Mouse (Mus musculus) hindbrain, embryonic 13.5 days (tissue): ENCODE results near the gene Slc12a7. TPM values are rescaled to one million over a fixed set of nuclear protein-coding genes. Genes with fewer than 3 reads are reported as not detected.
A peak's percentile ranks its signal among the peaks of the same experiment; 100 is the strongest.
"Not testable (repeated sequence)": the region's sequence is repeated elsewhere in the genome, so short reads cannot be mapped to it uniquely, and the experiment has no call there.

ENCODE experiments used
- ATAC-seq: fragments of 200-750 bp; cut with Nextera tagmentation; 2 replicates; pipeline ENCODE4 v1.8.0; 2017; ENCODE audit warnings: moderate TSS enrichment; ENCODE audit not compliant: low FRiP score
- H3K27ac ChIP-seq: fragments of 300-500 bp; sonication (generic); 2 replicates; pipeline ENCODE4 v1.5.1; 2015; ENCODE audit warnings: inconsistent platforms, mild to moderate bottlenecking, moderate library complexity
- H3K27me3 ChIP-seq: fragments of 300-500 bp; sonication (generic); 2 replicates; pipeline ENCODE4 v1.6.1; 2015; ENCODE audit warnings: mild to moderate bottlenecking, inconsistent platforms
- H3K36me3 ChIP-seq: fragments of 300-500 bp; sonication (generic); 2 replicates; pipeline ENCODE4 v1.6.1; 2015; ENCODE audit warnings: mild to moderate bottlenecking, inconsistent platforms
- H3K4me1 ChIP-seq: fragments of 300-500 bp; sonication (generic); replicated peaks from 2 replicates; pipeline ENCODE4 v1.6.1; 2015; ENCODE audit warnings: inconsistent platforms
- H3K4me2 ChIP-seq: fragments of 300-500 bp; sonication (generic); 2 replicates; pipeline ENCODE4 v1.6.1; 2015; ENCODE audit warnings: inconsistent platforms, mild to moderate bottlenecking, moderate library complexity
- H3K4me3 ChIP-seq: fragments of 300-500 bp; sonication (generic); 2 replicates; pipeline ENCODE4 v1.5.1; 2015; ENCODE audit warnings: mild to moderate bottlenecking, inconsistent platforms
- H3K9ac ChIP-seq: fragments of 300-500 bp; sonication (generic); 2 replicates; pipeline ENCODE4 v1.6.1; 2015; ENCODE audit warnings: mild to moderate bottlenecking, inconsistent platforms
- H3K9me3 ChIP-seq: fragments of 300-500 bp; sonication (generic); 2 replicates; pipeline ENCODE4 v1.6.1; 2016; ENCODE audit warnings: inconsistent platforms
- WGBS: fragments of 180-500 bp; shearing (Covaris S2); methylation state at CpG from one replicate; pipeline ENCODE4 v1.1.7; 2015; 5-methylcytosine and 5-hydroxymethylcytosine counted together
- polyA plus RNA-seq: library from polyadenylated mRNA; unstranded; fragments of >200 nt; fragmentation: Nextera tagmentation; extraction: Ambion mirVana; gene quantifications from 2 replicates; pipeline ENCODE4 v1.2.1, GENCODE M21; 2015

The Slc12a7 gene
- polyA plus RNA-seq, 1 experiment from 2014 or later: 14.3 TPM

DNA sequence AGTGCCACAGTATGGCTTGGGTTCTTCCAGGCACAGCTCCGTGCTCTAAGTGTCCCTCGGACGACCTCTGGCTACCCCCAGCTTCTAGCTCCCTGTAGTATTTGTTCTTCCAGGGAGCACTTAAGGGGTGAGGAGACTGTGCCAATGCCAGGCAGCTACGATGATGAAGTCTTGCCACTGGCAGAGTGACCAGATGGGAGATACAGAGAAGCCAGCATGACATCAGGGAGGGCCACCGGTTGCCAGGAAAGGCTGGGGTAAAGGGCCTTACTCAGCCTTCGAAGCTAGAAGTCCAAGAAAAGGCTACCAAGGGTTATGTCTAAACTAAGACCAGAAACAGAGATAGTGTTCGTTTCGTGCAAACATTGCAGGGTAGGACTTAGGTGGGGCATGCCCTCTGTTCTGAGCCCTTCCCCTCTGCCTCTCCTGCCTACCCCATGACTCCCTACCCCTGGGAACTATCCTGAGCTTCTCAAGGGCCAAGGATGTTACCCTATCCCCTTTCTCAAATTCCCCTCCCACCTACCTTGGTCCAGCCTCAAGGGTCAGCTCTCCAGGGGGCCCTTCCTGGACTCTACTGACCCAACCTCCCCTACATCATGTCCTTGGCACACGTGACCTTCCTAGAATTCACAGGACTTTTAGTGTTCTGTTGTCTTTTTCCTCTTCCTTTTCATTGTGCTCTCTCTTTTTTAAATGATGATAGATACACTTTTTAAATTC lies 31.6 kb upstream of the Slc12a7 start:
- ATAC-seq: no peak
- Histone ChIP-seq H3K4me2 (no peak overlapping the region), H3K27me3 (0 out of 2 replicates have a peak, but pooled peaks cover 7% of the 10 kb centered on the region), H3K9me3 (no peaks in the 10 kb centered on the region), H3K9ac (no peak overlapping the region), H3K4me3 (no peak overlapping the region), H3K27ac (no peak overlapping the region), H3K4me1 (0 out of 2 replicates have a peak, but pooled peaks cover 8% of the 10 kb centered on the region), H3K36me3 (no peaks in the 10 kb centered on the region)
- WGBS: 87% methylated on average over 9 of the region's 9 CpGs

DNA sequence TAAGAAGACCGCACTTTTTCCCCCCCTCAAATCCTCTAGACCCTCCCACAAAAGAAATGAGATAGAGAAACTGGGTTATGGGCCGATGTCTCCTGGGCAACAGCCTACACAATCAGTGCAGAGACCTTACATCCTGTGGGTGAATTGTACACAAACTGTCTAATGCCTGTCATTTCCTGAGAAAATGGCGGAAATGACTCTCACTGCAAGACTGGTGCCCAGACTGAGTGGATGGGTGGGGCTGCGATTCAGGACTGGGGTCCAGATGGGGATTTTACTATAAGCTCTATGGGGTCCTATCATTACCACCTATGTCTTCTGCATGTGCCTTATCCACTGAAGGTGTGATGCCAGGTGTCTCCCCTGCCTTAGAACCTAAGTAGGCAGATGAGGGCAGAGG lies 30.1 kb upstream of the Slc12a7 start:
- WGBS: 90% methylated on average over 4 of the region's 4 CpGs
- 0 out of 2 replicates have a peak, but pooled peaks cover 8% of the 10 kb centered on the region for H3K4me1 ChIP-seq
- no peak for ATAC-seq
- no peaks in the 10 kb centered on the region for H3K27me3 ChIP-seq
- H3K36me3 ChIP-seq: no peaks in the 10 kb centered on the region
- H3K9me3 ChIP-seq: no peaks in the 10 kb centered on the region
- no peak overlapping the region for H3K9ac ChIP-seq
- H3K4me2 ChIP-seq: no peak overlapping the region
- no peak overlapping the region for H3K4me3 ChIP-seq
- no peak overlapping the region for H3K27ac ChIP-seq

DNA sequence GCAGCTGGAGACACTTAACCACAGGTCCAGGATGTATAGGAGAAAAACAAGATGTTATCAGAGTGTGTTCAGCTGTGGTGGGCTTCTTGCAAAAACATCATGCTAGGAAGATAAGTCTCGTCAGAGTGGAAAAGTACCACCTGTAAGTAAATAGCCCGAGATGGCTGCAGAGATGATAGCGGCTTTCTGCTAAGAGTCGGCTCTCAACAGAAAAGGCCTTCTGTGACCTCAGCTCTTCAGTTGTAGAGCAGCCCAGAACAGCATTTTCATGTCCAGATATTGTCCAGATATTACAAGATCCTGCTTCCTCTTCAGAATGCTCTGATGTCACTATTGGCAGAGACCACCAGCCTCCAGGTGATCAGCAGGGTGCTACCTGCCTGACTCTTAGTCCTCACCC lies 29.4 kb upstream of the Slc12a7 start:
- not testable (repeated sequence) for H3K36me3 ChIP-seq, H3K4me3 ChIP-seq, H3K27me3 ChIP-seq, H3K9me3 ChIP-seq, H3K4me2 ChIP-seq, H3K9ac ChIP-seq, H3K27ac ChIP-seq, ATAC-seq, H3K4me1 ChIP-seq
- 91% methylated on average over 4 of the region's 4 CpGs for WGBS

DNA sequence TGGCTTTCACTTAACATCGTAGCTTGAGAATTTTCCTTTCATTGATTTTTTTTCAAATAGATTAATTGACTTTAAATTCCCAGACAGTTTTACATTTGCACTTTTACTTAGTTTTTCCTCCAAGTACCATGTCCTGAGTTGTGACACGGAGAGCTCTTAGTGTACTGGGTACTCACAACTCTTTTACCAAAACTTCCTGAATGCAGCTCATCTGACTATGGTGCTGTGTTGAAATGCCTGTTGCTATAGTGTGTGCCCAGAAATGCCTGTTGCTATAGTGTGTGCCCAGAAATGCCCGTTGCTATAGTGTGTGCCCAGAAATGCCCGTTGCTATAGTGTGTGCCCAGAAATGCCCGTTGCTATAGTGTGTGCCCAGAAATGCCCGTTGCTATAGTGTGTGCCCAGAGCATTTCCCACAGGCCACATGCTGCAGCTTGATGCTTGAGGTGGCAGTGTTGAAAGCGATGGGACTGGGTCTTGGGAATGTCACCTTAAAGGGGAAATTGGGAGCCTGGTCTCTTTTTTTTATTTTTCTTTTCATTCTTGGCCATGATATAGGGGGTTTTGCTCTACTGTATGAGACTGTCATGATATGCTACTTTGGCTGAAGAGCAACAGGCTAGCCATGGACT lies 28.1 kb upstream of the Slc12a7 start, which contains the start of gene Slc6a19:
TSS of gene Slc6a19 (minus strand) at position 172 of the 632 bp plus-strand sequence.
- peak; percentile 67; the same call in 1 of the 2 replicates for ATAC-seq
- Histone ChIP-seq H3K4me3 (no peak within 1 kb of the TSS), H3K9me3 (no peaks in the 10 kb centered on the region), H3K4me2 (no peak within 1 kb of the TSS), H3K9ac (no peak within 1 kb of the TSS), H3K4me1 (0 out of 2 replicates have a peak, but pooled peaks cover 8% of the 10 kb centered on the region), H3K27me3 (no peaks in the 10 kb centered on the region), H3K36me3 (no peaks in the 10 kb centered on the region), H3K27ac (no peak within 1 kb of the TSS)
- 61% methylated on average over 7 of the region's 7 CpGs for WGBS

DNA sequence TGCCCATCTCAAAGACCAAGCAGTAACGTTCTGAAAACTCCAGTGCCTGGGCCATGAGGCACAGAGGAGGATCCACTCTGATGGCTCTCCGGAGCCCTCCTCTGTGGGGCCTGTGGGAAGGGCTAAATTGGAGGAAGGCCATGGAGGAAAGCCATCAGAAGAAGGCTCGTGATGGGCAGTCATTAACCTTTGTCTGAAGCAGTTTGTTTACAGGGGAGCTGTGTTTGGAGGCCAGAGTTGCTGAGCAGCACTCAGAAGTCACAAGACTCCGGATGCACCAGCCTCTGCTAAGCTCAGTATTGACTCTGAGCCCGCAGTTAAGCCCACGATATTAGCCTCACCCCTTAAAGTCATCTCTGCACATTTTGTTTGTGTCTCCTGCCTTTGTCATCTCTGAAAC lies 23.4 kb upstream of the Slc12a7 start:
- WGBS: 83% methylated on average over 6 of the region's 6 CpGs
- Histone ChIP-seq H3K27me3 (no peaks in the 10 kb centered on the region), H3K36me3 (no peaks in the 10 kb centered on the region), H3K27ac (no peak overlapping the region), H3K4me2 (no peak overlapping the region), H3K9ac (no peak overlapping the region), H3K4me1 (0 out of 2 replicates have a peak, but pooled peaks cover 8% of the 10 kb centered on the region), H3K4me3 (no peak overlapping the region), H3K9me3 (no peaks in the 10 kb centered on the region)
- no peak for ATAC-seq

DNA sequence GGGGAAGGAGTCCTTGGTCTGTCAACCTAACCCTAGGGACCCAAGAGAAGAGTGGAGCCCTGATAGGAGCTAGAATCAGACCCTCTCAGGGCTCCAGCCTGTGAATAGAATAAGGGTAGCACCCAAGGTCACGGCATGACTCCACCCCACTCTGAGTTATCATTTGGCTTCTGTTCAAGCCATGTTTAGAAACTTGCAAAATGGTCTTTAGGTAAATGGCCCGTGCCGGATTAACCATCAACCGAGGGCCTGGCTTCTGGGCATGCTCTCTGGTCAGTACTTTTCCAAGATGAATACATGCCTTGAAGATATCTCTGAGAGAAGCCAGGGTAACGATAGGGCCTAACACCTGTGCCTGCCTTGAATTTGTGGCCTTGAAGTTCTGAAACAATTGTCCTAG lies 21.7 kb upstream of the Slc12a7 start:
- H3K4me2 ChIP-seq: no peak overlapping the region
- no peak overlapping the region for H3K9ac ChIP-seq
- H3K4me1 ChIP-seq: no peaks in the 10 kb centered on the region
- no peak overlapping the region for H3K27ac ChIP-seq
- no peaks in the 10 kb centered on the region for H3K9me3 ChIP-seq
- H3K27me3 ChIP-seq: no peaks in the 10 kb centered on the region
- ATAC-seq: no peak
- H3K4me3 ChIP-seq: no peak overlapping the region
- WGBS: 96% methylated on average over 5 of the region's 5 CpGs
- H3K36me3 ChIP-seq: no peaks in the 10 kb centered on the region

DNA sequence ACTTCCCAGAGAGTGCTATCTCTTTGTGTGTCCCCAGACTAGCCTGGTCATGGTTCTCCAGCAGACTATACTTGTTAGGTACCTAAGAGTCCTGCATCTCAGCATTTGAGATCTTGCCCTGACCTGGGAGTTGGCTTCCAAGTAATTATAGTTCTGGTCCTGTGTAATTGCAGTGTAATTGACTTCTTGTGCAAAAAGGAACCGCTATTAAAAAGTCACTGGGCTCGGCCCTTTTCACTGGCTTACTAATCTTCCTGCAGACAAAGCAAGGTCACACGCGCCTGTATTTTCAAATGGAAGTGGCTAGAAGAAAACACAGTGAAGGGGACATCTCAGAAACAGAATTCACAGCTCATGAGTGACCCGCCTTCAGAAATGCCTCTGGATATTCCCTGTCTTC lies 21.1 kb upstream of the Slc12a7 start:
- no peak for ATAC-seq
- no peak overlapping the region for H3K4me3 ChIP-seq
- H3K36me3 ChIP-seq: no peaks in the 10 kb centered on the region
- H3K27ac ChIP-seq: no peak overlapping the region
- WGBS: 89% methylated on average over 5 of the region's 5 CpGs
- H3K4me1 ChIP-seq: no peaks in the 10 kb centered on the region
- H3K9ac ChIP-seq: no peak overlapping the region
- no peaks in the 10 kb centered on the region for H3K27me3 ChIP-seq
- H3K4me2 ChIP-seq: no peak overlapping the region
- no peaks in the 10 kb centered on the region for H3K9me3 ChIP-seq

DNA sequence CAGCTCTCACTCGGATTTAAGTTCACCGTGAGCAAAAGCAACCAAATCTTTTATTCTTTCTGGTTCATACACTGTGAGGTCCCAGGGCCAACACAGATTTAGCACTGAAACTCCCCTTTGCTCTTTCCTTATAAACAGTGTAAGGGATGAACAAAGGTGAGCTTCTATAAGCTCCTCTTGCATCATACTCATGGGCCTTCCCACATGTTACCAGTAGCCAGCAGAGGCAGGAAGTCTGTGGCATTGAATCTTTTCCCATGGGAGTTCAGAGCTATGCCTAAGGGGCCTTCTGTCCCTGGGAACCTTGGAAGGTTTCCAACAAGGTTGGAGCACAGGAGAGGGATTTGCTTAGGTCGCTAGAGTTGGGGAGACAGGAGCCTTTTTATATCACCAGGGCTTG lies 20.7 kb upstream of the Slc12a7 start:
- ATAC-seq: no peak
- H3K36me3 ChIP-seq: no peaks in the 10 kb centered on the region
- H3K4me2 ChIP-seq: no peak overlapping the region
- WGBS: 79% methylated on average over 3 of the region's 3 CpGs
- H3K4me3 ChIP-seq: no peak overlapping the region
- no peaks in the 10 kb centered on the region for H3K4me1 ChIP-seq
- H3K9me3 ChIP-seq: no peaks in the 10 kb centered on the region
- H3K9ac ChIP-seq: no peak overlapping the region
- no peak overlapping the region for H3K27ac ChIP-seq
- no peaks in the 10 kb centered on the region for H3K27me3 ChIP-seq

DNA sequence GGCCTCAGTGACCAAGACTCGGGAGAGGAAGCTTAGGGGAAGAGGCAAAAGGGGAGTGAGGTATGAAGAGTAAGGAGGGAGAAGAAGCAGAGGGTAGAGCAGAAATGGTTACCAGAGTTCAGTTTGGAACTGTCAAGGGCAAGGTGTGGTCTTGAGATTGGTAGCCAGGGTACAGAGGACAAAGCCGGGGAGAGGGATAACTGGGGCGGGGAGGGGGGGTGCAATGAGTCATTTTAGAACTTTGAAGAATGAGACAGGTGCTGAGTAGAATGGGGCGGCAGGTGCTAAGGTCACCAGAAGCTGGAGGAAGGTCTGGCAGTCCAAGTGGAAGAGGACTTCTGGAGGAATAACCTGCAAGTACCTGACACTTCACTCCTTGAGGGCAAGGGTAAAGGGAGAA lies 19.7 kb upstream of the Slc12a7 start:
- Histone ChIP-seq H3K27ac (no peak overlapping the region), H3K4me3 (no peak overlapping the region), H3K36me3 (no peaks in the 10 kb centered on the region), H3K9me3 (no peaks in the 10 kb centered on the region), H3K27me3 (no peaks in the 10 kb centered on the region), H3K9ac (no peak overlapping the region), H3K4me1 (no peaks in the 10 kb centered on the region), H3K4me2 (no peak overlapping the region)
- ATAC-seq: no peak
- WGBS: 91% methylated on average over 4 of the region's 4 CpGs

DNA sequence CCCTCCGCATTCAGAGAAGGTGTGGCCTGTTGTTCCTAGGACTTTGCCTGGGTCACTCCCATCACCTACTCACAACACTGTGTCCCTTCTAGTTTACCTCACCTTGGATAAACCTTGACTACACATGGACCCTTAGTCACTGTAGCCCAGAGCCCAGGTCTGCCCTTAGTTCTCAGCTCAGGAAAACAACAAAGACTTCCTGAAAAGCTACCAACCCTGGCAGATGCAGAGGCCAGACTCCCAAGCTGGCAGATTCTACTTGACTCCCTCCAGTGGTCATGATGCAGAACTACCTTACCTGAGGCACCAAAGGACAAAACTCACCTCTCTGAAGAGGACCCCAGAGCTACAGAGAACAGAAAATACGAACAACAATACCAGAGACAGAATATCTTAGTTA lies 18.9 kb upstream of the Slc12a7 start:
- 75% methylated on average over 2 of the region's 2 CpGs for WGBS
- no peaks in the 10 kb centered on the region for H3K4me1 ChIP-seq
- ATAC-seq: no peak
- no peak overlapping the region for H3K4me3 ChIP-seq
- no peaks in the 10 kb centered on the region for H3K27me3 ChIP-seq
- no peaks in the 10 kb centered on the region for H3K36me3 ChIP-seq
- no peaks in the 10 kb centered on the region for H3K9me3 ChIP-seq
- no peak overlapping the region for H3K27ac ChIP-seq
- no peak overlapping the region for H3K4me2 ChIP-seq
- H3K9ac ChIP-seq: no peak overlapping the region

DNA sequence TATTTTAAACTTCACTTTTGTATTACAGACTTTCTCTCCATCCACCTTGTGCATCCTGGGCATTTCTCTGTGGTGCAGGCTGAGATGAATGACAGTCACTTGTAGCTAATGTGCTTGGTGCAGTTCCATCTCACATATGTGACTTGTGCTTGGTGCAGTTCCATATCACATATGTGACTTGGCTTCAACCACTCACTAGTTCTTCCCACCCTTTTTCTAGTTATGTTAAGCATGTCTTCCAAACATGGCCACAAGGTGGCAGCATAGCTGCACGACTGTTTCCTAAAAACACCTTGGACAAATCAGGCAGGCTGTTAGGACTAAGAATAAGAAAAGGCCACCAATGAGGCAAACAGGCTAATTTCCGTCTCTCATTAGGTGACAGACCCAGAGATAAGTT lies 14.7 kb upstream of the Slc12a7 start:
- no peak overlapping the region for H3K27ac ChIP-seq
- no peaks in the 10 kb centered on the region for H3K27me3 ChIP-seq
- no peaks in the 10 kb centered on the region for H3K36me3 ChIP-seq
- no peaks in the 10 kb centered on the region for H3K4me1 ChIP-seq
- no peak overlapping the region for H3K4me3 ChIP-seq
- no peak overlapping the region for H3K9ac ChIP-seq
- H3K9me3 ChIP-seq: no peaks in the 10 kb centered on the region
- peak; percentile 71; the same call in 1 of the 2 replicates for ATAC-seq
- 7% methylated on average over 2 of the region's 2 CpGs for WGBS
- H3K4me2 ChIP-seq: no peak overlapping the region

DNA sequence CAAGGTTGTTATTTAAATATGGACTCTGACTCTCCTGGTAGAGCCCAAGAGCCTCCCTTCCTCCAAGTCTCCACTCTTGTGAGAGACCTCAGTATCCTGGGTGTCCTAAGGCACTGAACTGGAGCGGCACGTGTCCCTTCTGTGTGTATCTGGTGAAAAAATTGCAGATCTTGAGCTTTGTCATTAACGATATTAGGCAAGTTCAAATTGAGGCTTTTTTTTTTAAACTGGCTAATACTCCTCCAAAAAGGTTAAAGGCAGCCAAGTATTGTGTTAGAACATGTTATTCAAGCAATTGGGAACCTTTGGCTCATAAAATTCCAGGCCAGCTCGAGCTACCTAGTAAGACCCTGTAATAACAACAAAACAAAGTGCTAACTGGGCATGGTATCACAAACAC lies 12.7 kb upstream of the Slc12a7 start:
- no peaks in the 10 kb centered on the region for H3K9me3 ChIP-seq
- H3K36me3 ChIP-seq: no peaks in the 10 kb centered on the region
- no peak for ATAC-seq
- H3K27ac ChIP-seq: no peak overlapping the region
- 90% methylated on average over 4 of the region's 4 CpGs for WGBS
- no peak overlapping the region for H3K4me2 ChIP-seq
- H3K27me3 ChIP-seq: no peaks in the 10 kb centered on the region
- no peaks in the 10 kb centered on the region for H3K4me1 ChIP-seq
- H3K9ac ChIP-seq: no peak overlapping the region
- H3K4me3 ChIP-seq: no peak overlapping the region
